Mouse (Mus musculus) MEL (cell line): ENCODE results near the gene Hbq1b. TPM values are rescaled to one million over a fixed set of nuclear protein-coding genes. Genes with fewer than 3 reads are reported as not detected.

Experiments used
- DNase-seq: peaks from one replicate; pipeline ENCODE4 v3.0.0; 2011; ENCODE audit warnings: low read depth, low spot score
- H3K27ac ChIP-seq: 2 replicates; pipeline ENCODE4 v1.5.1; 2012; ENCODE audit warnings: low read depth, mild to moderate bottlenecking, control low read depth, low read length, moderate library complexity; ENCODE audit not compliant: control insufficient read depth
- H3K27me3 ChIP-seq, 2 experiments: fragments of 150-350 bp in 1 of 2; sonication (generic) in 1 of 2; 2 replicates each; pipeline ENCODE4 v1.6.1; 2012; ENCODE audit warnings: low read length in 2 of 2, mild to moderate bottlenecking in 2 of 2, improper control_type of control experiment in 1 of 2, moderate library complexity in 1 of 2; ENCODE audit not compliant: insufficient read depth in 2 of 2, control insufficient read depth in 1 of 2
- H3K36me3 ChIP-seq, 2 experiments: 2 replicates each; pipeline ENCODE4 v1.6.1; 2012 to 2014; ENCODE audit warnings: low read length in 2 of 2, improper control_type of control experiment in 1 of 2, inconsistent platforms in 1 of 2, mild to moderate bottlenecking in 1 of 2; ENCODE audit not compliant: insufficient read depth in 2 of 2, control insufficient read depth in 1 of 2
- H3K4me1 ChIP-seq, 2 experiments: fragments of 150-350 bp in 1 of 2; sonication (generic) in 1 of 2; 2 replicates each; pipeline ENCODE4 v1.6.1; 2012; ENCODE audit warnings: low read length in 2 of 2, improper control_type of control experiment in 1 of 2, mild to moderate bottlenecking in 1 of 2; ENCODE audit not compliant: insufficient read depth in 2 of 2, control insufficient read depth in 1 of 2
- H3K4me3 ChIP-seq, 2 experiments: fragments of 150-350 bp in 1 of 2; sonication (generic) in 1 of 2; 2 replicates each; pipeline ENCODE4 v1.5.1; 2012; ENCODE audit warnings: low read depth in 2 of 2, low read length in 2 of 2, mild to moderate bottlenecking in 2 of 2, moderate library complexity in 2 of 2, control low read depth in 1 of 2, improper control_type of control experiment in 1 of 2; ENCODE audit not compliant: control insufficient read depth in 1 of 2, insufficient read depth in 1 of 2
- H3K79me2 ChIP-seq: 2 replicates; pipeline ENCODE4 v1.6.1; 2012; ENCODE audit warnings: mild to moderate bottlenecking, low read length, moderate library complexity; ENCODE audit not compliant: control insufficient read depth, poor library complexity, insufficient read depth
- H3K9ac ChIP-seq: 2 replicates; pipeline ENCODE4 v1.6.1; 2012; ENCODE audit warnings: low read depth, mild to moderate bottlenecking, control low read depth, low read length, moderate library complexity; ENCODE audit not compliant: control insufficient read depth, poor library complexity, severe bottlenecking
- H3K9me3 ChIP-seq: fragments of 150-350 bp; sonication (generic); replicated peaks from 2 replicates; pipeline ENCODE4 v1.6.1; 2012; ENCODE audit warnings: mild to moderate bottlenecking, low read length, improper control_type of control experiment, moderate library complexity; ENCODE audit not compliant: insufficient read depth
- CTCF ChIP-seq, 3 experiments: IDR thresholded peaks in 2 of 3; conservative IDR thresholded peaks in 1 of 3; 2 replicates each; pipeline ENCODE4 v1.5.1; 2011 to 2012; ENCODE audit warnings: low read length in 3 of 3, low read depth in 2 of 3, mild to moderate bottlenecking in 2 of 3, improper control_type of control experiment in 1 of 3, inconsistent platforms in 1 of 3, mixed read lengths in 1 of 3, moderate library complexity in 1 of 3; ENCODE audit not compliant: control insufficient read depth in 1 of 3, insufficient read depth in 1 of 3, poor library complexity in 1 of 3, severe bottlenecking in 1 of 3
- ETS1 ChIP-seq: IDR thresholded peaks from 2 replicates; pipeline ENCODE4 v1.6.1; 2012; ENCODE audit warnings: low read depth, mild to moderate bottlenecking, inconsistent platforms, low read length, improper control_type of control experiment, moderate library complexity
- GABPA ChIP-seq: IDR thresholded peaks from 2 replicates; pipeline ENCODE4 v1.6.1; 2012; ENCODE audit warnings: low read depth, mild to moderate bottlenecking, inconsistent platforms, low read length, improper control_type of control experiment, moderate library complexity
- HCFC1 ChIP-seq: IDR thresholded peaks from 2 replicates; pipeline ENCODE4 v1.6.1; 2012; ENCODE audit warnings: low read depth, mild to moderate bottlenecking, inconsistent platforms, low read length, improper control_type of control experiment, moderate library complexity
- MAFK ChIP-seq: IDR thresholded peaks from 2 replicates; pipeline ENCODE4 v1.6.1; 2011; ENCODE audit warnings: low read depth, mild to moderate bottlenecking, low read length, improper control_type of control experiment, borderline replicate concordance
- MAX ChIP-seq: IDR thresholded peaks from 2 replicates; pipeline ENCODE4 v1.6.1; 2011; ENCODE audit warnings: low read length, improper control_type of control experiment
- MAZ ChIP-seq: IDR thresholded peaks from 2 replicates; pipeline ENCODE4 v1.6.1; 2012; ENCODE audit warnings: low read depth, mild to moderate bottlenecking, inconsistent platforms, low read length, improper control_type of control experiment
- MEF2A ChIP-seq: IDR thresholded peaks from 2 replicates; pipeline ENCODE4 v1.6.1; 2014; ENCODE audit warnings: low read depth, mild to moderate bottlenecking, inconsistent platforms, low read length, improper control_type of control experiment; ENCODE audit not compliant: poor library complexity, insufficient replicate concordance, severe bottlenecking; ENCODE audit errors: extremely low read depth
- MXI1 ChIP-seq: IDR thresholded peaks from 2 replicates; pipeline ENCODE4 v1.6.1; 2011; ENCODE audit warnings: mild to moderate bottlenecking, low read depth, low read length, improper control_type of control experiment
- MYB ChIP-seq: IDR thresholded peaks from 2 replicates; pipeline ENCODE4 v1.6.1; 2011; ENCODE audit warnings: mild to moderate bottlenecking, low read depth, low read length, improper control_type of control experiment
- NRF1 ChIP-seq: IDR thresholded peaks from 2 replicates; pipeline ENCODE4 v1.6.1; 2014; ENCODE audit warnings: low read depth, mild to moderate bottlenecking, inconsistent platforms, low read length, improper control_type of control experiment, moderate library complexity; ENCODE audit not compliant: poor library complexity, insufficient read depth, severe bottlenecking
- RCOR1 ChIP-seq: IDR thresholded peaks from 2 replicates; pipeline ENCODE4 v1.6.1; 2012; ENCODE audit warnings: low read depth, mild to moderate bottlenecking, inconsistent platforms, low read length, improper control_type of control experiment
- TAL1 ChIP-seq: IDR thresholded peaks from 2 replicates; pipeline ENCODE4 v1.6.1; 2012; ENCODE audit warnings: mild to moderate bottlenecking, inconsistent platforms, low read length, moderate library complexity, mixed read lengths
- TCF12 ChIP-seq: IDR thresholded peaks from 2 replicates; pipeline ENCODE4 v1.6.1; 2014; ENCODE audit warnings: low read depth, mild to moderate bottlenecking, inconsistent platforms, low read length, improper control_type of control experiment, moderate library complexity
- ZKSCAN1 ChIP-seq: IDR thresholded peaks from 2 replicates; pipeline ENCODE4 v1.6.1; 2012; ENCODE audit warnings: low read depth, mild to moderate bottlenecking, inconsistent platforms, low read length, improper control_type of control experiment, moderate library complexity
- ZNF384 ChIP-seq: IDR thresholded peaks from 2 replicates; pipeline ENCODE4 v1.6.1; 2012; ENCODE audit warnings: low read depth, mild to moderate bottlenecking, inconsistent platforms, low read length, improper control_type of control experiment
- polyA plus RNA-seq, 2 experiments: library from polyadenylated mRNA; stranded (reverse) in 1 of 2; unstranded in 1 of 2; fragments of >175 nt in 1 of 2; fragments of >200 nt in 1 of 2; gene quantifications; 2 replicates each; pipeline versions ENCODE4 v1.2.1 to v1.2.4; 2012; ENCODE audit warnings: low replicate concordance in 2 of 2, low read depth in 1 of 2; ENCODE audit not compliant: insufficient read length in 2 of 2, insufficient read depth in 1 of 2, missing spikeins in 1 of 2
- total RNA-seq: library from RNA; depleted of rRNA; stranded (reverse); fragments of 300-350 nt; gene quantifications from 2 replicates; pipeline ENCODE4 v1.2.3, GENCODE M21; 2012

Hbq1b gene
- total and polyA plus RNA-seq, 3 experiments: 2.3 to 6.5 TPM; not detected in 1

DNA sequence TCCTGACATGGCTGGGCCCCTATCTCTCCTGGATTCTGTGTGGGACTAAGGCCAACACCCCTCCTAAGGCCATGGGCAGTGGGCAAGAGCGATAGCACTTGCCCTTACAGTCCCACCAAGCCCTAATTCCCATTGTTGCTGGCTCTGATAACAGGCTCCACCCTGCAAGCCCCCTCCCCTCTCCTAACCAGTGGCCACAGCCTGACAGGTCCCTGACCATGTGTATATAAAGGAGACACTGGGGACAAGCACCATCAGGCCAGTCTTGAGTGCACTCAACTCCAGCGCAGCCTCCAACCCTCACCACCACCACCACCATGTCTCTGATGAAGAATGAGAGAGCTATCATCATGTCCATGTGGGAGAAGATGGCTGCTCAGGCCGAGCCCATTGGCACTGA, 10.4 kb upstream of the Hbq1b start, which contains the start of gene Hba-x:
Gene Hba-x, plus strand, starts transcription at position 54 of the 400 bp plus-strand sequence.
- no peak within 1 kb of the TSS for H3K27ac ChIP-seq

DNA sequence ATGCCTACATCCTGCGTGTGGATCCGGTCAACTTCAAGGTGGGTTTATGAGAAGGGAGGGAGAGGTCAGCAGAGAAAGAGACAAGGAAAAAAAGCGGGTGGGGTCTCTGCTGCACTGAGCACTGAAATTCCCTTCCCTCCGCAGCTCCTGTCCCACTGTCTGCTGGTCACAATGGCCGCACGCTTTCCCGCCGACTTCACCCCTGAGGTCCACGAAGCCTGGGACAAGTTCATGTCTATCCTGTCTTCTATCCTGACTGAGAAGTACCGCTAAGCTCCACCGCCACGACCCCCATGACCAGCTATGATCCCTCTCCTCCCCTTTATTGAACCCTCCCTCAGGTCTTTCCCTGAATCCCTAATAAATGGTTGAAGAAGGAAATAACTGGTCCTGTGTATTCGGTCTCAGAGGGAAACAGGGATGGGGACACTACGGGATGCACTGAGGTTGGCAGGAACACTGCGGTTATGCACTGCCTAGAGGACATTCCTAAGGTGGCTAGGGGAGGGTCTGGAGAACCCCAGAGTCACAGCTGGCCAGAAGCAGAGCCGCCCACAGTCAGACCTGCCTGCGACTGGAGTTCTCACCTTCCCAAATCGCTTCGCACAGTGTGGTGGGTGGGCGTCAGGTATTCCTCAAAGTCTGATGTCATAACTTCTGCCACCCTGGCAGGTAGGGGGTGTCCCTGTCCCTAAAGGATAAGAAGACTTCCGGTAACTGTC, 8.9 kb upstream of the Hbq1b start:
- Histone ChIP-seq H3K27me3 (no peaks in the 10 kb centered on the region; a peak in 1 of 4 replicates), H3K4me1 (peaks cover 2 to 13% of the 10 kb centered on the region in 2 experiments; a peak in 3 of 4 replicates), H3K9me3 (no peaks in the 10 kb centered on the region), H3K9ac (no peak overlapping the region), H3K36me3 (peaks cover 0 to 5% of the 10 kb centered on the region in 2 experiments; a peak in 2 of 4 replicates), H3K27ac (no peak overlapping the region), H3K79me2 (no peaks in the 10 kb centered on the region), H3K4me3 (no peak overlapping the region)
- no peak for DNase-seq
- TF ChIP-seq HCFC1: no peak
- no peak for TF ChIP-seq MYB

More for the DNA sequence above, 10.4 kb upstream of the Hbq1b start, which contains the start of gene Hba-x:
- H3K27me3 ChIP-seq: no peaks in the 10 kb centered on the region; a peak in 1 of 4 replicates
- H3K4me3 ChIP-seq: no peak within 1 kb of the TSS
- no peak for TF ChIP-seq CTCF (IDR thresholded peaks at IDR 0.05 in 2 of 3, conservative IDR thresholded peaks at IDR 0.05 in 1 of 3; ENCODE audit: control insufficient read depth in 1 of 3, insufficient read depth in 1 of 3, low read depth in 2 of 3, low read length in 3 of 3, poor library complexity in 1 of 3, severe bottlenecking in 1 of 3)
- TF ChIP-seq ZKSCAN1: no peak
- no peak for TF ChIP-seq TAL1
- TF ChIP-seq ZNF384: no peak
- TF ChIP-seq NRF1: no peak
- DNase-seq: no peak
- H3K36me3 ChIP-seq: no peaks in the 10 kb centered on the region; a peak in 1 of 4 replicates
- H3K9me3 ChIP-seq: no peaks in the 10 kb centered on the region
- no peaks in the 10 kb centered on the region for H3K79me2 ChIP-seq
- peaks cover 0 to 7% of the 10 kb centered on the region in 2 experiments; a peak in 1 of 4 replicates for H3K4me1 ChIP-seq
- no peak within 1 kb of the TSS for H3K9ac ChIP-seq

DNA sequence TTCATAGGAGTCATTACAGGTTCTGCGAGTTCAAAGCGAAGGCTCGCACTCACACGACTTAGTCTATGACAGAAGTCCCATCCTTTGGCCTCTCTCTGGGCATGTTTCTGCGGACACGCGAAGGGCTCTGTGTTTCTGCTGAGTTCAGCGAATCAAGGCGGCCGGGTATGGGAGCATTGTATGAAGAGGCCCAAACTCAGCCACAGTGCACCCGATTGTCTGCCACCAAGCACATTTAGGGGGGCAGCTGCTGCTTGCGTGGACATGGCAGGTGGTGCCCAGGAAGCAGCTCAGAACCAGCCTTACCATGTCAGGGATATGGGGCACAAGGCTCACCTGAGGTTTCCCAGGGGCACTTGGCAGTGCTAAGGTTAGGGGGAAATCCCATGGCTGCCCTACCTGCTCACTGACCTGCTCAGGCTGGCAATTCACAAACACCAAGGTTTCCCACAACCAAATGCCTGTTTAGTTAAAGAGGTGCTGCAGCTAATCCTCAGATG, 8.3 kb upstream of the Hbq1b start:
- no peak overlapping the region for H3K9ac ChIP-seq

More for the DNA sequence above, 8.3 kb upstream of the Hbq1b start:
- no peaks in the 10 kb centered on the region for H3K79me2 ChIP-seq
- H3K4me3 ChIP-seq: no peak overlapping the region
- no peaks in the 10 kb centered on the region; a peak in 1 of 4 replicates for H3K27me3 ChIP-seq
- peaks cover 2 to 13% of the 10 kb centered on the region in 2 experiments; a peak in 3 of 4 replicates for H3K4me1 ChIP-seq
- DNase-seq: no peak
- peaks cover 0 to 5% of the 10 kb centered on the region in 2 experiments; a peak in 2 of 4 replicates for H3K36me3 ChIP-seq
- no peak for TF ChIP-seq MAX
- TF ChIP-seq MYB: no peak
- TF ChIP-seq MEF2A: no peak
- no peak for TF ChIP-seq GABPA
- TF ChIP-seq RCOR1: no peak
- no peak for TF ChIP-seq ETS1
- no peak for TF ChIP-seq MAFK
- no peak for TF ChIP-seq MAZ
- no peak for TF ChIP-seq ZNF384
- TF ChIP-seq HCFC1: no peak
- TF ChIP-seq NRF1: no peak
- TF ChIP-seq TCF12: no peak
- TF ChIP-seq MXI1: no peak
- no peaks in the 10 kb centered on the region for H3K9me3 ChIP-seq
- H3K27ac ChIP-seq: no peak overlapping the region
